ENCODE assay signal across 8 mouse cellular contexts in the genomic region with DNA sequence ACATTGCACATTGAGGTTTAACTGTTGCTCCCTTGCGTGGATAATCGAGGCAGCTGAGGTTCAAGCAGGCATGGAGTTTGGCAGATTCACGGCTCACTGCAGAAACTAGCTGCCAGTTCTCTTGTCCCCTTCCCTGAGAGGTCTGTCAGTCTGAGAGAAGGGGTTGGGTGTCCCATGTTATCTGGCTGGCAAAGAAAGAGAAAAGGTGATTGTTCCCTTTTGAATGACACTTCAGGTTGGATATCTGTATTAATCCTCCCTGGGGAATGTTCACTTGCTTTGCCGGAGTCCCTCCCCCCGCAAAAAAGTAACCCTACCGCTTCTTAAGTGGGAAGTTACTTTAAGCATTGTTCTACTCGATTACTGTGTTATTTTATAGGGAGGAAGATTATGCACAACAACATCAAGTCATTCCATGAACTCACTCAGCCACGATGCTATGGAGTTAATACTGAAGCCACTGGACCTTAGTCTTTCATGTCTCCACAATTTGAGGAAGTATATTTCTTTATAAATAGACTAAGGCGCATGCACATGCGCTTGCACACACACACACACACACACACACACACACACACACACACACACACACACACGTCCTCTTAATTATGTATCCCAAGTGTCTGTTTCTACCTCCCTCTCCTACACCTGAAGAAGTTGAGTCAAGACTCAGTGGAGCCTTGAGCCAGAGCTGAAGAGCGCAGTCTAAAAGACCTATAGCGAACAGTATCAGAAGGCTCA. TPM values are rescaled to one million over a fixed set of nuclear protein-coding genes. Genes with fewer than 3 reads are reported as not detected.
DNase-seq lines count a peak whose midpoint lies in the region; ATAC-seq and TF ChIP-seq lines count a peak whose summit lies in the region.

A gene (minus strand): TSS at position 151 of the 741 bp plus-strand sequence.

- peak within 1 kb of the TSS; percentile 57 to 59 for H3K4me3 ChIP-seq in heart, embryonic 14.5 days (ENCODE audit: control insufficient read depth in 1 of 2, insufficient read depth in 1 of 2, low read depth in 1 of 2, low read length in 2 of 2)
- H3K4me3 ChIP-seq in hindbrain, embryonic 11.5 days (ENCODE audit: low read depth, low read length), result peak within 1 kb of the TSS; percentile 38
- H3K4me3 ChIP-seq in midbrain, embryonic 11.5 days (ENCODE audit: low read depth, low read length), result peak within 1 kb of the TSS; percentile 36

- intact Hi-C loops in heart, postnatal 36 days (cut with DNase I), result no loop called here

- POLR2A ChIA-PET in Patski (lab: Charles Lee), result no interaction called here

- in situ Hi-C loops in Patski (cut with MboI; ENCODE audit: low pct_unique_long_range_greater_than_20kb), result no loop called here

- H3K9ac ChIP-seq in heart, embryonic 14.5 days (ENCODE audit: low read length), result peak within 1 kb of the TSS; percentile 73
- H3K9ac ChIP-seq in hindbrain, embryonic 11.5 days (ENCODE audit: low read depth, low read length), result peak within 1 kb of the TSS; percentile 41; the same call in 1 of the 2 replicates
- peak within 1 kb of the TSS; percentile 44 for H3K9ac ChIP-seq in midbrain, embryonic 11.5 days (ENCODE audit: low read length)

- CTCF ChIA-PET in Patski (lab: Charles Lee), result no interaction called here

- TF ChIP-seq CTCF in Patski (IDR thresholded peaks at IDR 0.05), result no peak

- H3K27me3 ChIP-seq in heart, embryonic 14.5 days (ENCODE audit: control insufficient read depth, insufficient read depth, low read length), result peaks cover 8% of the 10 kb centered on the region; the same call in 1 of the 2 replicates
- H3K27me3 ChIP-seq in Patski, result no peaks in the 10 kb centered on the region
- peaks cover 6% of the 10 kb centered on the region; the same call in 1 of the 2 replicates for H3K27me3 ChIP-seq in hindbrain, embryonic 11.5 days (ENCODE audit: control insufficient read depth, insufficient read depth, low read length)
- H3K27me3 ChIP-seq in midbrain, embryonic 11.5 days (ENCODE audit: control insufficient read depth, insufficient read depth, low read length), result peaks cover 6% of the 10 kb centered on the region; the same call in 1 of the 2 replicates

- H3K9me3 ChIP-seq in heart, embryonic 14.5 days (ENCODE audit: control insufficient read depth, low read length), result no peaks in the 10 kb centered on the region
- no peaks in the 10 kb centered on the region for H3K9me3 ChIP-seq in hindbrain, embryonic 11.5 days (ENCODE audit: control insufficient read depth, low read length)
- no peaks in the 10 kb centered on the region for H3K9me3 ChIP-seq in midbrain, embryonic 11.5 days (ENCODE audit: control insufficient read depth, low read length)

- H3K4me2 ChIP-seq in heart, embryonic 14.5 days (ENCODE audit: low read length), result peak within 1 kb of the TSS; percentile 98
- H3K4me2 ChIP-seq in hindbrain, embryonic 11.5 days (replicated peaks; ENCODE audit: low read depth, low read length), result peak within 1 kb of the TSS; percentile 77
- peak within 1 kb of the TSS; percentile 76 for H3K4me2 ChIP-seq in midbrain, embryonic 11.5 days

- ATAC-seq in heart, embryonic 14.5 days (ENCODE audit: insufficient number of reproducible peaks, insufficient read depth, low FRiP score, low read depth), result no peak
- ATAC-seq in Patski, result peak; percentile 19
- no peak for ATAC-seq in hindbrain, embryonic 11.5 days (ENCODE audit: low FRiP score)
- ATAC-seq in midbrain, embryonic 11.5 days (ENCODE audit: low FRiP score), result peak; percentile 15; the same call in 1 of the 2 replicates
- no peak for ATAC-seq in erythroid progenitor cell, adult 5-6 weeks (replicated peaks; ENCODE audit: low FRiP score, poor library complexity, severe bottlenecking)

- H3K4me1 ChIP-seq in heart, embryonic 14.5 days (ENCODE audit: control insufficient read depth in 2 of 2, insufficient read depth in 2 of 2, low read length in 2 of 2), result peaks cover 3 to 6% of the 10 kb centered on the region in 2 experiments; a peak in 2 of 4 replicates
- H3K4me1 ChIP-seq in hindbrain, embryonic 11.5 days (replicated peaks; ENCODE audit: control insufficient read depth, insufficient read depth, low read length), result 0 out of 2 replicates have a peak, but pooled peaks cover 2% of the 10 kb centered on the region
- no peaks in the 10 kb centered on the region for H3K4me1 ChIP-seq in midbrain, embryonic 11.5 days (ENCODE audit: control insufficient read depth, insufficient read depth, low read length)

- no peaks in the 10 kb centered on the region for H3K36me3 ChIP-seq in heart, embryonic 14.5 days (ENCODE audit: control insufficient read depth, insufficient read depth, low read length)
- H3K36me3 ChIP-seq in hindbrain, embryonic 11.5 days (ENCODE audit: control insufficient read depth, insufficient read depth, low read length), result no peaks in the 10 kb centered on the region
- H3K36me3 ChIP-seq in midbrain, embryonic 11.5 days (ENCODE audit: control insufficient read depth, insufficient read depth, low read length), result no peaks in the 10 kb centered on the region

- WGBS in heart, embryonic 14.5 days, result 53% methylated on average over 13 of the region's 13 CpGs
- WGBS in hindbrain, embryonic 11.5 days, result 62% methylated on average over 13 of the region's 13 CpGs
- WGBS in midbrain, embryonic 11.5 days, result 50% methylated on average over 13 of the region's 13 CpGs

- peak within 1 kb of the TSS in 1 of 2 experiments; percentile 37; a peak in 3 of 4 replicates for H3K27ac ChIP-seq in heart, embryonic 14.5 days (replicated peaks in 1 of 2; ENCODE audit: control insufficient read depth in 1 of 2, insufficient read depth in 1 of 2, low read depth in 2 of 2, low read length in 2 of 2)
- H3K27ac ChIP-seq in hindbrain, embryonic 11.5 days (ENCODE audit: low read depth, low read length), result no peak within 1 kb of the TSS
- H3K27ac ChIP-seq in midbrain, embryonic 11.5 days (ENCODE audit: low read depth, low read length), result no peak within 1 kb of the TSS

- no peak for DNase-seq in heart, postnatal 36 days
- no peak for DNase-seq in Patski (ENCODE audit: low read depth, low spot score)
- DNase-seq in hindbrain, embryonic 11.5 days (ENCODE audit: low spot score), result no peak
- no peak for DNase-seq in midbrain, embryonic 11.5 days (ENCODE audit: low spot score, missing footprints)
- DNase-seq in adrenal gland, adult 18-20 months (ENCODE audit: low spot score in 2 of 2), result no peak
- DNase-seq in frontal cortex, postnatal 14 days (ENCODE audit: low spot score in 2 of 2), result no peak

RNA-seq across cellular contexts. Expression of the gene that starts here (rescaled TPM):
- 22.0 and 26.5 TPM in 2 replicates for polyA plus RNA-seq in heart, embryonic 14.5 days (2014; fragmentation: Nextera tagmentation; extraction: Ambion mirVana)
- 1 to 10 TPM; 5.2 to 5.9 TPM for total RNA-seq in heart, postnatal 36 days (2021)
- polyA plus RNA-seq in Patski (2021), result 3.8 TPM
- 0.82 and 1.1 TPM in 2 replicates for polyA plus RNA-seq in hindbrain, embryonic 11.5 days (2014; fragmentation: Nextera tagmentation; extraction: Ambion mirVana)
- 0.80 and 1.2 TPM in 2 replicates for polyA plus RNA-seq in midbrain, embryonic 11.5 days (2014; fragmentation: Nextera tagmentation; extraction: Ambion mirVana)
- 1 to 10 TPM; 2.0 to 4.4 TPM for total RNA-seq in adrenal gland, adult 18-20 months (2021)
- total RNA-seq in erythroid progenitor cell, adult 5-6 weeks (2015; ENCODE audit: low replicate concordance), result 8.3 and 12.2 TPM in 2 replicates
- 1.7 and 3.5 TPM in 2 replicates for total RNA-seq in erythroid progenitor cell, adult 5-6 weeks (2017; ENCODE audit: low replicate concordance)

Comparison
In these comparisons a context has a peak if more than half of its experiments do, and no peak if none do; other contexts are left out.
1. ATAC-seq: peak in Patski (single experiment) and midbrain, embryonic 11.5 days (single experiment); none in heart, embryonic 14.5 days (single experiment), hindbrain, embryonic 11.5 days (single experiment) and erythroid progenitor cell, adult 5-6 weeks (single experiment).
2. Peak in every context shown above with its lines, with median percentiles within 50 percentile points of each other: H3K4me2 ChIP-seq, H3K4me3 ChIP-seq and H3K9ac ChIP-seq.